Mouse (Mus musculus): ENCODE data around the gene Scarb1. TPM values are rescaled to one million over a fixed set of nuclear protein-coding genes. Genes with fewer than 3 reads are reported as not detected.

Gene Scarb1
- polyA plus RNA-seq, 1 experiment from 2014 or later = 74.3 TPM

GRCm38 (mm10) chr5:125271531-125272203, 69.2 kb downstream of the Scarb1 start:
- Histone ChIP-seq H3K4me1 (replicated peaks) (peaks cover 46% of the 10 kb centered on the region), H3K4me2 (peak overlapping the region; percentile 30; the same call in 1 of the 2 replicates)
- ATAC-seq (ENCODE audit: insufficient number of reproducible peaks, low FRiP score) = peak; percentile 51; the same call in 1 of the 2 replicates

GRCm38 (mm10) chr5:125270587-125271130, 70.2 kb downstream of the Scarb1 start:
- ATAC-seq (ENCODE audit: insufficient number of reproducible peaks, low FRiP score) = no peak
- 16% methylated on average over 12 of the region's 12 CpGs for WGBS
- Histone ChIP-seq H3K27ac (ENCODE audit: poor library complexity, severe bottlenecking) (no peak overlapping the region), H3K4me1 (replicated peaks) (peaks cover 53% of the 10 kb centered on the region), H3K36me3 (no peaks in the 10 kb centered on the region), H3K4me3 (no peak overlapping the region), H3K9ac (no peak overlapping the region), H3K9me3 (replicated peaks) (no peaks in the 10 kb centered on the region), H3K4me2 (no peak overlapping the region), H3K27me3 (replicated peaks) (no peaks in the 10 kb centered on the region)

More at GRCm38 (mm10) chr5:125271531-125272203, 69.2 kb downstream of the Scarb1 start:
- Histone ChIP-seq H3K9ac (no peak overlapping the region), H3K27me3 (replicated peaks) (no peaks in the 10 kb centered on the region), H3K36me3 (0 out of 2 replicates have a peak, but pooled peaks cover 3% of the 10 kb centered on the region), H3K4me3 (no peak overlapping the region), H3K9me3 (replicated peaks) (no peaks in the 10 kb centered on the region), H3K27ac (ENCODE audit: poor library complexity, severe bottlenecking) (no peak overlapping the region)
- WGBS = 11% methylated on average over 15 of the region's 15 CpGs

GRCm38 (mm10) chr5:125269836-125270235, 71.1 kb downstream of the Scarb1 start:
- H3K4me2 ChIP-seq = no peak overlapping the region
- no peak overlapping the region for H3K4me3 ChIP-seq
- WGBS = 85% methylated on average over 7 of the region's 7 CpGs
- H3K27me3 ChIP-seq (replicated peaks) = no peaks in the 10 kb centered on the region
- H3K36me3 ChIP-seq = no peaks in the 10 kb centered on the region
- H3K9ac ChIP-seq = no peak overlapping the region
- no peak overlapping the region for H3K27ac ChIP-seq (ENCODE audit: poor library complexity, severe bottlenecking)
- no peaks in the 10 kb centered on the region for H3K9me3 ChIP-seq (replicated peaks)
- H3K4me1 ChIP-seq (replicated peaks) = peaks cover 56% of the 10 kb centered on the region
- no peak for ATAC-seq (ENCODE audit: insufficient number of reproducible peaks, low FRiP score)

DNA sequence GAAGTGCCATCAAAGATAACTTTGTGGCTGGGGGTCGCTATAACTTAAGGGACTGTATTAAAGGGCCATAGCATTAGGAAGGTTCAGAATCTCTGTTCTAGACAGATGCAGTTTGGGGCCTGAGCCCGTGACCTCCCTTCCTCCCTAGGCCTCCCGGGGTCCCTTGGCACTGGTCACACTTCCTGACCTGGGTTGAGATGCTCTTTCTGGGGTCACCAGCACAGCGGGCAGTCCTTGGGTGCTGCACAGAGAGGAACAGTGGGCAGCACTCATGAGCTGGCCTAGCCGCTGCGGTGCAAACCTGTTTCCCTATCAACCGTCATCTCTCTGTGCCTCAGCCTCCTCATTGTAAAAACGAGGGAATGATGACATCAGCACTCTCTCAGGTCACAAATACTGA, 71.5 kb downstream of the Scarb1 start:
- Histone ChIP-seq H3K4me1 (replicated peaks) (peaks cover 58% of the 10 kb centered on the region), H3K27me3 (replicated peaks) (no peaks in the 10 kb centered on the region)
- 85% methylated on average over 8 of the region's 8 CpGs for WGBS

GRCm38 (mm10) chr5:125268033-125268765, 72.7 kb downstream of the Scarb1 start:
- no peak overlapping the region; the same call in 1 of the 2 replicates for H3K4me2 ChIP-seq
- no peaks in the 10 kb centered on the region for H3K27me3 ChIP-seq (replicated peaks)
- H3K27ac ChIP-seq (ENCODE audit: poor library complexity, severe bottlenecking) = no peak overlapping the region
- 18% methylated on average over 10 of the region's 10 CpGs for WGBS
- H3K4me1 ChIP-seq (replicated peaks) = peaks cover 58% of the 10 kb centered on the region
- no peaks in the 10 kb centered on the region for H3K9me3 ChIP-seq (replicated peaks)
- no peak overlapping the region for H3K4me3 ChIP-seq
- H3K36me3 ChIP-seq = no peaks in the 10 kb centered on the region
- no peak for ATAC-seq (ENCODE audit: insufficient number of reproducible peaks, low FRiP score)
- peak overlapping the region; percentile 5; the same call in 1 of the 2 replicates for H3K9ac ChIP-seq

More for the DNA sequence above, 71.5 kb downstream of the Scarb1 start:
- H3K36me3 ChIP-seq = no peaks in the 10 kb centered on the region
- H3K9ac ChIP-seq = no peak overlapping the region
- no peaks in the 10 kb centered on the region for H3K9me3 ChIP-seq (replicated peaks)
- no peak overlapping the region for H3K4me2 ChIP-seq
- no peak for ATAC-seq (ENCODE audit: insufficient number of reproducible peaks, low FRiP score)
- H3K27ac ChIP-seq (ENCODE audit: poor library complexity, severe bottlenecking) = no peak overlapping the region
- no peak overlapping the region for H3K4me3 ChIP-seq

DNA sequence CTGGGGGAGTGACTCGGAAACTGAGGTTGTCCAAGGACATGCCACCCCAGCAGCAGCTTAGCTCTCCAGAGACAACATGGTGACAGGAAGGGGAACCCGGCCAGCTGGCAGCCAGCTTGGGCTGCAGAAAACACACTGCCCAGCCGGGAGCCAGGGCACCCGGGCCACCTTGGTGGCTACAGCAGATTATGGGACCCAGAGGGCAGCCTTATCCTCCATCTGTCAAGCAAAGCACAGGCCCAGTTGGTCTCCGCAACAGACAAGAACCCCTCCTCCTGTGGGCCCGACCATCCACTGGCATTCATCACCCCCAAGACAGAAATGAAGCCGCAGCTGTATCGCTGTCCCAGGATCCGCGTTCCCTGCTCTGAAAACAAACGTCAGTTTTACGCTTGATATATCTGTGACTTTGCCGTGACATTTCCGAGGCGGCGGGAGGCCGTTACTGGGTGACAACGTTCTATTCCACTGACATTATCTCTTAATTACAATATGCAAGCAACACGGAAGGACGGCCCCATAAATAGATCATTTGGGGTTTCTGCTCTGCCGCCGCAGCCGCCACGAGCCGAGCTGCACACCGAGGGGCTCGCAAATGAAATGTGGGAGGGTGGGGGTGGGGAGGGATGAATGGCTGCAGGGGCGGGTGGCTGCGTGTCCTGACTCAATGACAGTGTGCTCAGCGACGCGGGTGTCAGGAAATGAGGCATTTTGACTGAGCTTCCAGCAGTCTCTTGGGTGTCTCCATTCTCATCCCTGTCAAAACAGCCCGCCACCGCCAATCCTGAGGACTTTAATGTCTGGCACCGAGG, 73.5 kb downstream of the Scarb1 start:
- peak overlapping the region; percentile 51 for H3K4me2 ChIP-seq
- no peak for ATAC-seq (ENCODE audit: insufficient number of reproducible peaks, low FRiP score)
- peaks cover 58% of the 10 kb centered on the region for H3K4me1 ChIP-seq (replicated peaks)
- H3K4me3 ChIP-seq = peak overlapping the region; percentile 8; the same call in 1 of the 2 replicates
- no peak overlapping the region for H3K9ac ChIP-seq
- 43% methylated on average over 35 of the region's 35 CpGs for WGBS
- no peaks in the 10 kb centered on the region for H3K36me3 ChIP-seq
- peak overlapping the region; percentile 14; the same call in 1 of the 2 replicates for H3K27ac ChIP-seq (ENCODE audit: poor library complexity, severe bottlenecking)
- H3K9me3 ChIP-seq (replicated peaks) = no peaks in the 10 kb centered on the region
- no peaks in the 10 kb centered on the region for H3K27me3 ChIP-seq (replicated peaks)

- H3K27me3 ChIP-seq (replicated peaks) = no peaks in the 10 kb centered on the region
- H3K4me3 ChIP-seq = no peak overlapping the region
- H3K27ac ChIP-seq (ENCODE audit: poor library complexity, severe bottlenecking) = peak overlapping the region; percentile 50; the same call in 1 of the 2 replicates
- H3K4me2 ChIP-seq = 0 out of 2 replicates have a peak overlapping the region, but pooled peaks have one; percentile 2
- 40% methylated on average over 9 of the region's 9 CpGs for WGBS
- H3K9me3 ChIP-seq (replicated peaks) = no peaks in the 10 kb centered on the region
- 0 out of 2 replicates have a peak overlapping the region, but pooled peaks have one; percentile 12 for H3K9ac ChIP-seq
- no peak for ATAC-seq (ENCODE audit: insufficient number of reproducible peaks, low FRiP score)
- peaks cover 55% of the 10 kb centered on the region for H3K4me1 ChIP-seq (replicated peaks)
- H3K36me3 ChIP-seq = no peaks in the 10 kb centered on the region
Observed at GRCm38 (mm10) chr5:125266128-125266527, 74.8 kb downstream of the Scarb1 start.

- WGBS = 15% methylated on average over 17 of the region's 17 CpGs
- Histone ChIP-seq H3K36me3 (no peaks in the 10 kb centered on the region), H3K27me3 (replicated peaks) (peaks cover 6% of the 10 kb centered on the region), H3K27ac (ENCODE audit: poor library complexity, severe bottlenecking) (peak overlapping the region; percentile 52), H3K9me3 (replicated peaks) (no peaks in the 10 kb centered on the region), H3K9ac (no peak overlapping the region), H3K4me3 (no peak overlapping the region), H3K4me1 (replicated peaks) (peaks cover 50% of the 10 kb centered on the region), H3K4me2 (peak overlapping the region; percentile 22)
- ATAC-seq (ENCODE audit: insufficient number of reproducible peaks, low FRiP score) = no peak
Observed at GRCm38 (mm10) chr5:125264700-125265099, 76.2 kb downstream of the Scarb1 start.

- Histone ChIP-seq H3K4me1 (replicated peaks) (peaks cover 32% of the 10 kb centered on the region), H3K4me3 (no peak overlapping the region), H3K27ac (ENCODE audit: poor library complexity, severe bottlenecking) (no peak overlapping the region), H3K9me3 (replicated peaks) (no peaks in the 10 kb centered on the region), H3K4me2 (no peak overlapping the region), H3K9ac (no peak overlapping the region), H3K27me3 (replicated peaks) (peaks cover 6% of the 10 kb centered on the region), H3K36me3 (no peaks in the 10 kb centered on the region)
- no peak for ATAC-seq (ENCODE audit: insufficient number of reproducible peaks, low FRiP score)
- 50% methylated on average over 7 of the region's 7 CpGs for WGBS
Observed at GRCm38 (mm10) chr5:125262578-125262977, 78.3 kb downstream of the Scarb1 start.

GRCm38 (mm10) chr5:125253917-125254316, 87.0 kb downstream of the Scarb1 start:
- Histone ChIP-seq H3K9me3 (replicated peaks) (no peaks in the 10 kb centered on the region), H3K4me2 (no peak overlapping the region), H3K4me3 (no peak overlapping the region), H3K27ac (ENCODE audit: poor library complexity, severe bottlenecking) (no peak overlapping the region), H3K4me1 (replicated peaks) (peaks cover 14% of the 10 kb centered on the region), H3K27me3 (replicated peaks) (no peaks in the 10 kb centered on the region), H3K9ac (no peak overlapping the region), H3K36me3 (no peaks in the 10 kb centered on the region)
- ATAC-seq (ENCODE audit: insufficient number of reproducible peaks, low FRiP score) = no peak
- 54% methylated on average over 4 of the region's 5 CpGs for WGBS

Data from heart, embryonic 12.5 days (tissue).